Mouse (Mus musculus): ENCODE measurements around the gene Cntnap5b. TPM values are rescaled to one million over a fixed set of nuclear protein-coding genes. Genes with fewer than 3 reads are reported as not detected.
A peak's percentile ranks its signal among the peaks of the same experiment; 100 is the strongest.

The Cntnap5b gene
- polyA plus RNA-seq, 1 experiment from 2014 or later, result not detected

GRCm38 (mm10) chr1:100180050-100180449, 407.5 kb downstream of the Cntnap5b start:
- 79% methylated on average over 5 of the region's 5 CpGs for WGBS
- no peak overlapping the region for H3K4me3 ChIP-seq
- H3K4me1 ChIP-seq (replicated peaks), result no peaks in the 10 kb centered on the region
- no peaks in the 10 kb centered on the region for H3K9me3 ChIP-seq (replicated peaks)
- H3K9ac ChIP-seq, result no peak overlapping the region
- no peak overlapping the region for H3K27ac ChIP-seq (ENCODE audit: poor library complexity, severe bottlenecking)
- no peak overlapping the region for H3K4me2 ChIP-seq
- ATAC-seq (ENCODE audit: insufficient number of reproducible peaks, low FRiP score), result peak; percentile 100
- H3K36me3 ChIP-seq, result no peaks in the 10 kb centered on the region
- no peaks in the 10 kb centered on the region for H3K27me3 ChIP-seq (replicated peaks)

GRCm38 (mm10) chr1:100231980-100232608, 459.5 kb downstream of the Cntnap5b start:
- Histone ChIP-seq H3K9me3 (replicated peaks) (no peaks in the 10 kb centered on the region), H3K36me3 (no peaks in the 10 kb centered on the region), H3K27me3 (replicated peaks) (no peaks in the 10 kb centered on the region), H3K4me1 (replicated peaks) (no peaks in the 10 kb centered on the region), H3K4me3 (no peak overlapping the region), H3K27ac (ENCODE audit: poor library complexity, severe bottlenecking) (no peak overlapping the region), H3K9ac (no peak overlapping the region), H3K4me2 (no peak overlapping the region)
- no peak for ATAC-seq (ENCODE audit: insufficient number of reproducible peaks, low FRiP score)
- WGBS, result 9% methylated on average over 6 of the region's 6 CpGs

GRCm38 (mm10) chr1:100251964-100252363, 479.4 kb downstream of the Cntnap5b start:
- Histone ChIP-seq H3K9ac (no peak overlapping the region), H3K4me1 (replicated peaks) (no peaks in the 10 kb centered on the region), H3K4me2 (no peak overlapping the region), H3K36me3 (no peaks in the 10 kb centered on the region), H3K9me3 (replicated peaks) (no peaks in the 10 kb centered on the region), H3K4me3 (no peak overlapping the region), H3K27me3 (replicated peaks) (no peaks in the 10 kb centered on the region), H3K27ac (ENCODE audit: poor library complexity, severe bottlenecking) (no peak overlapping the region)
- ATAC-seq (ENCODE audit: insufficient number of reproducible peaks, low FRiP score), result no peak

- no peak overlapping the region for H3K4me3 ChIP-seq
- no peak overlapping the region for H3K4me2 ChIP-seq
- no peak for ATAC-seq (ENCODE audit: insufficient number of reproducible peaks, low FRiP score)
- H3K4me1 ChIP-seq (replicated peaks), result no peaks in the 10 kb centered on the region
- H3K27me3 ChIP-seq (replicated peaks), result no peaks in the 10 kb centered on the region
- H3K9me3 ChIP-seq (replicated peaks), result no peaks in the 10 kb centered on the region
- 78% methylated on average over 1 of the region's 1 CpGs for WGBS
- no peak overlapping the region for H3K9ac ChIP-seq
- no peaks in the 10 kb centered on the region for H3K36me3 ChIP-seq
- H3K27ac ChIP-seq (ENCODE audit: poor library complexity, severe bottlenecking), result no peak overlapping the region
These were observed 538.1 kb downstream of the Cntnap5b start for GRCm38 (mm10) chr1:100310687-100311086.

- Histone ChIP-seq H3K27ac (ENCODE audit: poor library complexity, severe bottlenecking) (no peak overlapping the region), H3K27me3 (replicated peaks) (no peaks in the 10 kb centered on the region), H3K4me3 (no peak overlapping the region), H3K9ac (no peak overlapping the region), H3K4me2 (no peak overlapping the region), H3K36me3 (no peaks in the 10 kb centered on the region), H3K9me3 (replicated peaks) (no peaks in the 10 kb centered on the region), H3K4me1 (replicated peaks) (no peaks in the 10 kb centered on the region)
- ATAC-seq (ENCODE audit: insufficient number of reproducible peaks, low FRiP score), result no peak
- WGBS, result 76% methylated on average over 3 of the region's 3 CpGs
These were observed 558.5 kb downstream of the Cntnap5b start for GRCm38 (mm10) chr1:100331066-100331465.

GRCm38 (mm10) chr1:100369415-100370113, 597.0 kb downstream of the Cntnap5b start:
- no peak overlapping the region for H3K4me3 ChIP-seq
- no peak for ATAC-seq (ENCODE audit: insufficient number of reproducible peaks, low FRiP score)
- WGBS, result 67% methylated on average over 5 of the region's 5 CpGs
- H3K4me1 ChIP-seq (replicated peaks), result no peaks in the 10 kb centered on the region
- no peak overlapping the region for H3K27ac ChIP-seq (ENCODE audit: poor library complexity, severe bottlenecking)
- H3K9me3 ChIP-seq (replicated peaks), result no peaks in the 10 kb centered on the region
- H3K36me3 ChIP-seq, result no peaks in the 10 kb centered on the region
- H3K9ac ChIP-seq, result no peak overlapping the region
- H3K4me2 ChIP-seq, result no peak overlapping the region
- H3K27me3 ChIP-seq (replicated peaks), result no peaks in the 10 kb centered on the region

GRCm38 (mm10) chr1:100386252-100386651, 613.7 kb downstream of the Cntnap5b start:
- Histone ChIP-seq H3K27me3 (replicated peaks) (no peaks in the 10 kb centered on the region), H3K36me3 (no peaks in the 10 kb centered on the region), H3K9me3 (replicated peaks) (no peaks in the 10 kb centered on the region), H3K9ac (no peak overlapping the region), H3K4me2 (no peak overlapping the region), H3K4me1 (replicated peaks) (no peaks in the 10 kb centered on the region), H3K4me3 (no peak overlapping the region), H3K27ac (ENCODE audit: poor library complexity, severe bottlenecking) (no peak overlapping the region)
- 56% methylated on average over 1 of the region's 1 CpGs for WGBS
- no peak for ATAC-seq (ENCODE audit: insufficient number of reproducible peaks, low FRiP score)

GRCm38 (mm10) chr1:100394034-100394433, 621.5 kb downstream of the Cntnap5b start:
- Histone ChIP-seq H3K36me3 (no peaks in the 10 kb centered on the region), H3K4me3 (no peak overlapping the region), H3K27me3 (replicated peaks) (no peaks in the 10 kb centered on the region), H3K4me2 (no peak overlapping the region), H3K27ac (ENCODE audit: poor library complexity, severe bottlenecking) (no peak overlapping the region), H3K9ac (no peak overlapping the region), H3K4me1 (replicated peaks) (no peaks in the 10 kb centered on the region), H3K9me3 (replicated peaks) (no peaks in the 10 kb centered on the region)
- no peak for ATAC-seq (ENCODE audit: insufficient number of reproducible peaks, low FRiP score)

GRCm38 (mm10) chr1:100416658-100417224, 644.2 kb downstream of the Cntnap5b start:
- H3K27ac ChIP-seq (ENCODE audit: poor library complexity, severe bottlenecking), result no peak overlapping the region
- no peaks in the 10 kb centered on the region for H3K27me3 ChIP-seq (replicated peaks)
- H3K9me3 ChIP-seq (replicated peaks), result no peaks in the 10 kb centered on the region
- H3K36me3 ChIP-seq, result no peaks in the 10 kb centered on the region
- no peak for ATAC-seq (ENCODE audit: insufficient number of reproducible peaks, low FRiP score)
- no peaks in the 10 kb centered on the region for H3K4me1 ChIP-seq (replicated peaks)
- no peak overlapping the region for H3K4me3 ChIP-seq
- no peak overlapping the region for H3K9ac ChIP-seq
- H3K4me2 ChIP-seq, result no peak overlapping the region

- 71% methylated on average over 1 of the region's 1 CpGs for WGBS
- no peak overlapping the region for H3K27ac ChIP-seq (ENCODE audit: poor library complexity, severe bottlenecking)
- ATAC-seq (ENCODE audit: insufficient number of reproducible peaks, low FRiP score), result no peak
- no peaks in the 10 kb centered on the region for H3K36me3 ChIP-seq
- no peak overlapping the region for H3K4me3 ChIP-seq
- no peaks in the 10 kb centered on the region for H3K9me3 ChIP-seq (replicated peaks)
- no peaks in the 10 kb centered on the region for H3K4me1 ChIP-seq (replicated peaks)
- no peak overlapping the region for H3K4me2 ChIP-seq
- no peak overlapping the region for H3K9ac ChIP-seq
- H3K27me3 ChIP-seq (replicated peaks), result no peaks in the 10 kb centered on the region
These were observed 657.6 kb downstream of the Cntnap5b start for GRCm38 (mm10) chr1:100430038-100430774.

- Histone ChIP-seq H3K27me3 (replicated peaks) (no peaks in the 10 kb centered on the region), H3K9ac (no peak overlapping the region)
- 84% methylated on average over 2 of the region's 2 CpGs for WGBS
These were observed 691.3 kb downstream of the Cntnap5b start for GRCm38 (mm10) chr1:100463877-100464276.

More at GRCm38 (mm10) chr1:100463877-100464276, 691.3 kb downstream of the Cntnap5b start:
- Histone ChIP-seq H3K4me3 (no peak overlapping the region), H3K9me3 (replicated peaks) (no peaks in the 10 kb centered on the region), H3K4me2 (no peak overlapping the region), H3K36me3 (no peaks in the 10 kb centered on the region), H3K4me1 (replicated peaks) (no peaks in the 10 kb centered on the region), H3K27ac (ENCODE audit: poor library complexity, severe bottlenecking) (no peak overlapping the region)
- no peak for ATAC-seq (ENCODE audit: insufficient number of reproducible peaks, low FRiP score)
